Mouse (Mus musculus) left cerebral cortex, postnatal 36 days (tissue): ENCODE results near the gene Rnf157. TPM values are rescaled to one million over a fixed set of nuclear protein-coding genes. Genes with fewer than 3 reads are reported as not detected.

Source experiments
- DNase-seq, 2 experiments: peaks; one replicate each; pipeline ENCODE4 v3.0.0; 2021 to 2022; ENCODE audit warnings: low spot score in 2 of 2, mixed read lengths in 1 of 2
- intact Hi-C: fragments of 180-260 bp; cut with DNase I; formaldehyde crosslinking; loops from one replicate; pipeline ENCODE4 v1.15.1; 2025
- total RNA-seq, 2 experiments: library from RNA; stranded (reverse); gene quantifications; 2 replicates each; pipeline ENCODE4 v1.2.3; 2021

Rnf157 gene
- total RNA-seq, 2 experiments from 2014 or later, result 266 to 286 TPM

GRCm38 (mm10) chr11:116318719-116319659 is 93.8 kb downstream of the Rnf157 start:
- intact Hi-C loops, result loop anchor here (1.0 to 5.0 kb wide), 3 partner anchors 50 to 143 kb away; no protein-coding TSS in a partner anchor
- DNase-seq, result peak; percentile 79

- intact Hi-C loops, result no loop called here
- DNase-seq, result no peak
These were observed 100.5 kb downstream of the Rnf157 start for GRCm38 (mm10) chr11:116312359-116312758.

GRCm38 (mm10) chr11:116311169-116311568 is 101.7 kb downstream of the Rnf157 start:
- DNase-seq, result peak in 1 of 2 experiments; percentile 20
- intact Hi-C loops, result no loop called here

GRCm38 (mm10) chr11:116309601-116310000 is 103.2 kb downstream of the Rnf157 start:
- no peak for DNase-seq
- intact Hi-C loops, result loop anchor here (5.0 kb wide), 1 partner anchor 37 kb away; the partner anchor contains the start of gene Srp68

GRCm38 (mm10) chr11:116307762-116308531 is 104.9 kb downstream of the Rnf157 start:
- DNase-seq, result no peak
- intact Hi-C loops, result loop anchor here (5.0 kb wide), 1 partner anchor 36 kb away; the partner anchor contains the start of gene Srp68

- no peak for DNase-seq
- intact Hi-C loops, result loop anchor here (5.0 kb wide), 1 partner anchor 35 kb away; the partner anchor contains the start of gene Srp68
These were observed 105.7 kb downstream of the Rnf157 start, which contains the start of gene Exoc7 for GRCm38 (mm10) chr11:116307019-116307725. Gene Exoc7, minus strand, starts transcription at chr11:116307233.

GRCm38 (mm10) chr11:116306126-116306982 is 106.5 kb downstream of the Rnf157 start:
- peak; percentile 90 for DNase-seq
- intact Hi-C loops, result loop anchor here (5.0 kb wide), 1 partner anchor 34 kb away; the partner anchor contains the start of gene Srp68

- intact Hi-C loops, result loop anchor here (5.0 kb wide), 1 partner anchor 33 kb away; the partner anchor contains the start of gene Srp68
- no peak for DNase-seq
These were observed 107.4 kb downstream of the Rnf157 start for GRCm38 (mm10) chr11:116305423-116305822.

- no peak for DNase-seq
- intact Hi-C loops, result no loop called here
These were observed 114.2 kb downstream of the Rnf157 start for GRCm38 (mm10) chr11:116298621-116299020.

- DNase-seq, result no peak
- intact Hi-C loops, result no loop called here
These were observed 114.6 kb downstream of the Rnf157 start for GRCm38 (mm10) chr11:116298221-116298620.

GRCm38 (mm10) chr11:116297017-116297416 is 115.8 kb downstream of the Rnf157 start:
- no peak for DNase-seq
- intact Hi-C loops, result no loop called here

GRCm38 (mm10) chr11:116296191-116296734 is 116.6 kb downstream of the Rnf157 start:
- intact Hi-C loops, result no loop called here
- DNase-seq, result no peak

- intact Hi-C loops, result loop anchor here (1.0 kb wide), 1 partner anchor 68 kb away; no protein-coding TSS in a partner anchor
- DNase-seq, result no peak
These were observed 118.5 kb downstream of the Rnf157 start for GRCm38 (mm10) chr11:116294319-116294718.

GRCm38 (mm10) chr11:116293538-116294137 is 119.2 kb downstream of the Rnf157 start:
- intact Hi-C loops, result loop anchor here (1.0 kb wide), 1 partner anchor 67 kb away; no protein-coding TSS in a partner anchor
- DNase-seq, result no peak

GRCm38 (mm10) chr11:116292401-116292800 is 120.4 kb downstream of the Rnf157 start:
- intact Hi-C loops, result no loop called here
- DNase-seq, result no peak

- intact Hi-C loops, result no loop called here
These were observed 122.3 kb downstream of the Rnf157 start for GRCm38 (mm10) chr11:116290556-116290955.

GRCm38 (mm10) chr11:116287351-116287750 is 125.5 kb downstream of the Rnf157 start:
- intact Hi-C loops, result no loop called here
- no peak for DNase-seq

More at GRCm38 (mm10) chr11:116290556-116290955, 122.3 kb downstream of the Rnf157 start:
- DNase-seq, result no peak
